Mouse (Mus musculus) forebrain, postnatal 0 days (tissue): ENCODE results near the gene Celf3. TPM values are rescaled to one million over a fixed set of nuclear protein-coding genes. Genes with fewer than 3 reads are reported as not detected.

Source experiments
- ATAC-seq: fragments of 200-750 bp; cut with Nextera tagmentation; 2 replicates; pipeline ENCODE4 v1.8.0; 2017; ENCODE audit warnings: mild to moderate bottlenecking, moderate library complexity
- DNase-seq: peaks from one replicate; pipeline ENCODE4 v3.0.0-alpha.2; 2015
- H3K27ac ChIP-seq: fragments of 300-500 bp; sonication (generic); 2 replicates; pipeline ENCODE4 v1.5.1; 2014; ENCODE audit warnings: low read depth, mild to moderate bottlenecking, antibody characterized with exemption, low read length, moderate library complexity, mixed read lengths
- H3K27me3 ChIP-seq: fragments of 300-500 bp; sonication (generic); 2 replicates; pipeline ENCODE4 v1.6.1; 2014; ENCODE audit warnings: mild to moderate bottlenecking, low read length, mixed read lengths; ENCODE audit not compliant: insufficient read depth
- H3K36me3 ChIP-seq: fragments of 300-500 bp; sonication (generic); 2 replicates; pipeline ENCODE4 v1.6.1; 2014; ENCODE audit warnings: mild to moderate bottlenecking, moderate library complexity; ENCODE audit not compliant: insufficient read depth
- H3K4me1 ChIP-seq: fragments of 300-500 bp; sonication (generic); 2 replicates; pipeline ENCODE4 v1.6.1; 2014; ENCODE audit warnings: antibody characterized with exemption; ENCODE audit not compliant: insufficient read depth
- H3K4me2 ChIP-seq: fragments of 300-500 bp; sonication (generic); 2 replicates; pipeline ENCODE4 v1.6.1; 2014; ENCODE audit warnings: low read depth, mild to moderate bottlenecking, moderate library complexity
- H3K4me3 ChIP-seq: fragments of 300-500 bp; sonication (generic); 2 replicates; pipeline ENCODE4 v1.5.1; 2014; ENCODE audit warnings: low read depth, low read length, mixed read lengths
- H3K9ac ChIP-seq: fragments of 300-500 bp; sonication (generic); 2 replicates; pipeline ENCODE4 v1.6.1; 2014; ENCODE audit warnings: mild to moderate bottlenecking
- H3K9me3 ChIP-seq: fragments of 300-500 bp; sonication (generic); 2 replicates; pipeline ENCODE4 v1.6.1; 2016; ENCODE audit warnings: low read length
- CTCF ChIP-seq: sonication (generic); IDR thresholded peaks from 2 replicates; pipeline ENCODE4 v1.5.1; 2016; ENCODE audit warnings: antibody characterized with exemption, control low read depth, low read depth
- WGBS: fragments of 180-500 bp; shearing (Covaris S2); extraction: QIAGEN DNeasy Blood & Tissue Kit; methylation state at CpG from one replicate; pipeline ENCODE4 v1.1.7; 2014; 5-methylcytosine and 5-hydroxymethylcytosine counted together
- polyA plus RNA-seq: library from polyadenylated mRNA; unstranded; fragments of >200 nt; fragmentation: Nextera tagmentation; extraction: Ambion mirVana; gene quantifications from 2 replicates; pipeline ENCODE4 v1.2.1, GENCODE M21; 2015
- total RNA-seq: library from RNA; depleted of rRNA; stranded (reverse); fragments of >200 nt; gene quantifications from 2 replicates; pipeline ENCODE4 v1.2.3, GENCODE M21; 2014; rRNA removed

Gene Celf3
- total and polyA plus RNA-seq, 2 experiments from 2014 or later = 278 to 295 TPM

GRCm38 (mm10) chr3:94497162-94497561 lies 19.1 kb downstream of the Celf3 start:
- DNase-seq (no peak), ATAC-seq (no peak)
- no peak overlapping the region for H3K9ac ChIP-seq
- H3K4me1 ChIP-seq = no peaks in the 10 kb centered on the region
- H3K4me3 ChIP-seq = no peak overlapping the region
- WGBS = 75% methylated on average over 4 of the region's 4 CpGs
- no peaks in the 10 kb centered on the region for H3K9me3 ChIP-seq
- no peaks in the 10 kb centered on the region for H3K27me3 ChIP-seq
- no peak overlapping the region for H3K27ac ChIP-seq
- no peak overlapping the region for H3K4me2 ChIP-seq
- H3K36me3 ChIP-seq = peaks cover 50% of the 10 kb centered on the region
- TF ChIP-seq CTCF = no peak

DNA sequence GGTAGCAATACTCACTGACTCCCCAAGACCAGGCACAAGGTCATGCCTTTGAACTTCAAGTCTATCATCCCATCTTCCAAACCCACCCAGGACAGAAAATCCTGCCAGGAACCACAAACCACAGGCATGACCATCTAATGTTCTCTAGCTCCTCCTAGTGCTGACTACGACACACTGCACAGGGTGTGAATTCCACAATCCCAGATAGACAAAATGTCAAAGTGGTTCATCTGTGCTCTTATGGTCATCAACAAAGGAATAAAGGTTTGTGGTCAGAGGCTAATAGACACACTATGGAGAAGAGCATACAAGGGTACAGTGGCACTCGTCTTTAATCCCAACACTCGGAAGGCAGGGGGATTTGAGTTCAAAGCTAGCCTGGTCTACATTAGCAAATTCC lies 24.1 kb downstream of the Celf3 start:
- peak; percentile 92 for TF ChIP-seq CTCF
- H3K27me3 ChIP-seq = no peaks in the 10 kb centered on the region
- no peaks in the 10 kb centered on the region for H3K4me1 ChIP-seq
- H3K9ac ChIP-seq = no peak overlapping the region
- H3K36me3 ChIP-seq = peaks cover 41% of the 10 kb centered on the region
- no peaks in the 10 kb centered on the region for H3K9me3 ChIP-seq
- no peak overlapping the region for H3K4me3 ChIP-seq
- WGBS = 70% methylated on average over 3 of the region's 3 CpGs
- DNase-seq = peak; percentile 71
- ATAC-seq = peak; percentile 60
- H3K4me2 ChIP-seq = no peak overlapping the region
- H3K27ac ChIP-seq = no peak overlapping the region

- Histone ChIP-seq H3K4me2 (no peak overlapping the region), H3K36me3 (peaks cover 35% of the 10 kb centered on the region), H3K27me3 (no peaks in the 10 kb centered on the region), H3K27ac (no peak overlapping the region), H3K9ac (no peak overlapping the region), H3K4me1 (no peaks in the 10 kb centered on the region), H3K9me3 (no peaks in the 10 kb centered on the region), H3K4me3 (no peak overlapping the region)
- no peak for ATAC-seq
- peak; percentile 44 for TF ChIP-seq CTCF
- 100% methylated on average over 1 of the region's 1 CpGs for WGBS
- no peak for DNase-seq
These were observed 28.6 kb downstream of the Celf3 start for GRCm38 (mm10) chr3:94506664-94507063.

DNA sequence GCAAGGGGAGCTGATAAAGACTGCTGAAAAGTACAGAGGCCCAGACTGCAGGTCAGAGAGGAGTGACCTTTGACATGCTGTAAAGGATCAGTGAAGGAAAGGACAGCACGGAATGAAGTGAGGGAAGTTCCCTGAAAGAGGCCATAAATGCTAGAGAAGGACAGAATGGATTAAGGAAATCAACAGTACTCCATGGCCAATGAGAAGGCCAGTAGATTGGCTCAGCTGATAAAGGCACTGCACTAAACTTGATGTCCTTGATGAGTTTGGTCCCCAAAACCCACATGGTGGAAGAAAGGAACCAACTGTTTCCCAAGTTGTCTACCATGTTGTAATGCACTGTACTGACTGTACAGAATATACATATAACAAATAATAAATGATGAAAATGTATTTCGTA lies 48.6 kb downstream of the Celf3 start:
- 90% methylated on average over 2 of the region's 2 CpGs for WGBS
- no peak for TF ChIP-seq CTCF
- no peaks in the 10 kb centered on the region for H3K27me3 ChIP-seq
- no peak overlapping the region for H3K4me2 ChIP-seq
- no peak overlapping the region for H3K9ac ChIP-seq
- ATAC-seq (no peak), DNase-seq (no peak)
- H3K4me1 ChIP-seq = no peaks in the 10 kb centered on the region
- H3K4me3 ChIP-seq = no peak overlapping the region
- no peaks in the 10 kb centered on the region for H3K9me3 ChIP-seq
- peaks cover 24% of the 10 kb centered on the region for H3K36me3 ChIP-seq
- no peak overlapping the region for H3K27ac ChIP-seq

- no peak overlapping the region for H3K9ac ChIP-seq
- no peaks in the 10 kb centered on the region for H3K9me3 ChIP-seq
- TF ChIP-seq CTCF = peak; percentile 61
- no peaks in the 10 kb centered on the region for H3K4me1 ChIP-seq
- ATAC-seq (no peak), DNase-seq (no peak)
- H3K36me3 ChIP-seq = peaks cover 13% of the 10 kb centered on the region
- no peaks in the 10 kb centered on the region for H3K27me3 ChIP-seq
- H3K4me3 ChIP-seq = no peak overlapping the region
- no peak overlapping the region for H3K4me2 ChIP-seq
- H3K27ac ChIP-seq = no peak overlapping the region
These were observed 55.9 kb downstream of the Celf3 start for GRCm38 (mm10) chr3:94533968-94534367.

GRCm38 (mm10) chr3:94537187-94537586 lies 59.1 kb downstream of the Celf3 start:
- no peak overlapping the region for H3K4me3 ChIP-seq
- no peaks in the 10 kb centered on the region for H3K9me3 ChIP-seq
- H3K9ac ChIP-seq = no peak overlapping the region
- no peak overlapping the region for H3K27ac ChIP-seq
- no peaks in the 10 kb centered on the region for H3K4me1 ChIP-seq
- no peak for TF ChIP-seq CTCF
- 79% methylated on average over 3 of the region's 3 CpGs for WGBS
- no peaks in the 10 kb centered on the region for H3K27me3 ChIP-seq
- H3K36me3 ChIP-seq = no peaks in the 10 kb centered on the region
- H3K4me2 ChIP-seq = no peak overlapping the region
- no peak for ATAC-seq
- DNase-seq = no peak

Other genes with a start within 250 kb of the Celf3 start
- gene Gm4778, start 214.3 kb upstream of the Celf3 start, total RNA-seq = not detected in 2 replicates
- not detected in 2 replicates for gene Gm4778, start 214.3 kb upstream of the Celf3 start, polyA plus RNA-seq
- gene Them4, start 168.2 kb upstream of the Celf3 start, total RNA-seq = 34.3 and 37.7 TPM in 2 replicates
- 52.6 and 59.3 TPM in 2 replicates for gene Them4, start 168.2 kb upstream of the Celf3 start, polyA plus RNA-seq
- not detected in 2 replicates for gene Them5, start 136.2 kb upstream of the Celf3 start, total RNA-seq
- 0.11 TPM in 1 of 2 replicates, not detected in the other for gene Them5, start 136.2 kb upstream of the Celf3 start, polyA plus RNA-seq
- 0.62 and 3.0 TPM in 2 replicates for gene C2cd4d, start 115.9 kb upstream of the Celf3 start, total RNA-seq
- 1.7 TPM in 2 replicates for gene C2cd4d, start 115.9 kb upstream of the Celf3 start, polyA plus RNA-seq
- 0.29 and 0.46 TPM in 2 replicates for gene Rorc, start 105.5 kb upstream of the Celf3 start, total RNA-seq
- 0.25 and 0.27 TPM in 2 replicates for gene Rorc, start 105.5 kb upstream of the Celf3 start, polyA plus RNA-seq
- 1.0 TPM in 2 replicates for gene Lingo4, start 79.8 kb upstream of the Celf3 start, total RNA-seq
- 0.43 and 1.2 TPM in 2 replicates for gene Lingo4, start 79.8 kb upstream of the Celf3 start, polyA plus RNA-seq
- gene Tdrkh, start 65.0 kb upstream of the Celf3 start, total RNA-seq = 9.8 and 13.6 TPM in 2 replicates
- gene Tdrkh, start 65.0 kb upstream of the Celf3 start, polyA plus RNA-seq = 43.8 and 49.2 TPM in 2 replicates
- 66.4 and 71.6 TPM in 2 replicates for gene Mrpl9, start 35.0 kb upstream of the Celf3 start, total RNA-seq
- gene Mrpl9, start 35.0 kb upstream of the Celf3 start, polyA plus RNA-seq = 51.9 and 56.7 TPM in 2 replicates
- not detected in 2 replicates for gene Oaz3, start 34.4 kb upstream of the Celf3 start, total RNA-seq
- 0.34 and 0.85 TPM in 2 replicates for gene Oaz3, start 34.4 kb upstream of the Celf3 start, polyA plus RNA-seq
- gene Riiad1, start 2.0 kb downstream of the Celf3 start, total RNA-seq = 7.3 and 14.2 TPM in 2 replicates
- gene Riiad1, start 2.0 kb downstream of the Celf3 start, polyA plus RNA-seq = 24.7 and 27.1 TPM in 2 replicates
- gene Snx27, start 104.4 kb downstream of the Celf3 start, total RNA-seq = 71.8 and 75.2 TPM in 2 replicates
- 49.0 and 80.0 TPM in 2 replicates for gene Snx27, start 104.4 kb downstream of the Celf3 start, polyA plus RNA-seq
- not detected in 2 replicates for gene Gm10972, start 164.8 kb downstream of the Celf3 start, total RNA-seq
- gene Gm10972, start 164.8 kb downstream of the Celf3 start, polyA plus RNA-seq = not detected in 2 replicates
- 6.5 and 7.6 TPM in 2 replicates for gene Tuft1, start 180.6 kb downstream of the Celf3 start, total RNA-seq
- gene Tuft1, start 180.6 kb downstream of the Celf3 start, polyA plus RNA-seq = 4.0 and 5.7 TPM in 2 replicates
- gene Selenbp2, start 215.3 kb downstream of the Celf3 start, total RNA-seq = 0.62 and 1.2 TPM in 2 replicates
- 0.52 TPM in 1 of 2 replicates, not detected in the other for gene Selenbp2, start 215.3 kb downstream of the Celf3 start, polyA plus RNA-seq